Mouse (Mus musculus) ES-E14 (cell line): ENCODE measurements around the gene Rsph1. TPM values are rescaled to one million over a fixed set of nuclear protein-coding genes. Genes with fewer than 3 reads are reported as not detected.

Experiments
- DNase-seq: peaks from one replicate; pipeline ENCODE4 v3.0.0-alpha.2; 2013; ENCODE audit warnings: low read depth, low spot score
- H3K27ac ChIP-seq: 2 replicates; pipeline ENCODE4 v1.5.1; 2012; ENCODE audit warnings: low read depth, mild to moderate bottlenecking, low read length, moderate library complexity, mixed read lengths; ENCODE audit not compliant: poor library complexity, insufficient read depth, severe bottlenecking
- H3K36me3 ChIP-seq: 2 replicates; pipeline ENCODE4 v1.6.1; 2012; ENCODE audit warnings: mild to moderate bottlenecking, low read length, moderate library complexity, mixed read lengths; ENCODE audit not compliant: control insufficient read depth, poor library complexity, insufficient read depth, severe bottlenecking
- H3K4me1 ChIP-seq, 2 experiments: fragments of 150-350 bp in 1 of 2; sonication (generic) in 1 of 2; 2 replicates each; pipeline ENCODE4 v1.6.1; 2012; ENCODE audit warnings: low read length in 2 of 2, mild to moderate bottlenecking in 1 of 2, mixed read lengths in 1 of 2; ENCODE audit not compliant: control insufficient read depth in 2 of 2, insufficient read depth in 2 of 2, poor library complexity in 1 of 2
- H3K4me3 ChIP-seq, 2 experiments: fragments of 150-350 bp in 1 of 2; sonication (generic) in 1 of 2; 2 replicates each; pipeline ENCODE4 v1.5.1; 2012; ENCODE audit warnings: low read length in 2 of 2, low read depth in 1 of 2, mild to moderate bottlenecking in 1 of 2, mixed read lengths in 1 of 2; ENCODE audit not compliant: insufficient read depth in 1 of 2, poor library complexity in 1 of 2, severe bottlenecking in 1 of 2
- H3K9ac ChIP-seq: 2 replicates; pipeline ENCODE4 v1.6.1; 2012; ENCODE audit warnings: low read depth, mild to moderate bottlenecking, low read length, mixed read lengths; ENCODE audit not compliant: poor library complexity, insufficient read depth, severe bottlenecking
- H3K9me3 ChIP-seq: fragments of 150-350 bp; sonication (generic); 2 replicates; pipeline ENCODE4 v1.6.1; 2012; ENCODE audit warnings: low read depth, mild to moderate bottlenecking, low read length; ENCODE audit not compliant: control insufficient read depth, insufficient read depth
- CHD2 ChIP-seq: IDR thresholded peaks from 2 replicates; pipeline ENCODE4 v1.6.1; 2014; ENCODE audit warnings: mild to moderate bottlenecking, low read depth, low read length, inconsistent platforms
- HCFC1 ChIP-seq: IDR thresholded peaks from 2 replicates; pipeline ENCODE4 v1.6.1; 2012; ENCODE audit warnings: low read length, inconsistent platforms, borderline replicate concordance; ENCODE audit not compliant: insufficient read depth
- MAFK ChIP-seq: IDR thresholded peaks from 2 replicates; pipeline ENCODE4 v1.6.1; 2014; ENCODE audit warnings: mild to moderate bottlenecking, low read depth, low read length, inconsistent platforms; ENCODE audit not compliant: insufficient read depth
- ZC3H11A ChIP-seq: IDR thresholded peaks from 2 replicates; pipeline ENCODE4 v1.6.1; 2012; ENCODE audit warnings: low read depth, mild to moderate bottlenecking, inconsistent platforms, low read length, borderline replicate concordance
- ZNF384 ChIP-seq: IDR thresholded peaks from 2 replicates; pipeline ENCODE4 v1.6.1; 2012; ENCODE audit warnings: low read depth, low read length, inconsistent platforms
- in situ Hi-C, 2 experiments: fragments of 600-800 bp; cut with MboI; formaldehyde crosslinking; loops; one replicate each; pipeline ENCODE4 v1.15.1; 2025; ENCODE audit warnings: low sequenced_read_pairs in 2 of 2, inconsistent platforms in 1 of 2; ENCODE audit not compliant: unreplicated experiment in 2 of 2
- total RNA-seq: library from RNA; depleted of rRNA; stranded (reverse); fragments of 300-350 nt; gene quantifications from 2 replicates; pipeline ENCODE4 v1.2.3, GENCODE M21; 2012

Gene Rsph1
- total RNA-seq, 1 experiment, result 1.9 TPM

- Histone ChIP-seq H3K27ac (no peak overlapping the region; the same call in 1 of the 2 replicates), H3K9ac (no peak overlapping the region; the same call in 1 of the 2 replicates)
These were observed 20.3 kb upstream of the Rsph1 start for GRCm38 (mm10) chr17:31297521-31297939.

GRCm38 (mm10) chr17:31295892-31296781 lies 19.0 kb upstream of the Rsph1 start:
- Histone ChIP-seq H3K27ac (peak overlapping the region; percentile 34; the same call in 1 of the 2 replicates), H3K36me3 (no peaks in the 10 kb centered on the region), H3K9me3 (no peaks in the 10 kb centered on the region), H3K9ac (peak overlapping the region; percentile 73), H3K4me3 (peak overlapping the region; percentile 76 to 83), H3K4me1 (peaks cover 7 to 21% of the 10 kb centered on the region in 2 experiments)
- no peak for DNase-seq
- no peak for TF ChIP-seq ZNF384
- TF ChIP-seq MAFK, result no peak
- TF ChIP-seq HCFC1, result peak; percentile 33; the same call in 1 of the 2 replicates
- TF ChIP-seq ZC3H11A, result no peak
- no peak for TF ChIP-seq CHD2
- in situ Hi-C loops, result no loop called here

More at GRCm38 (mm10) chr17:31297521-31297939, 20.3 kb upstream of the Rsph1 start:
- H3K4me3 ChIP-seq, result peak overlapping the region in 1 of 2 experiments; percentile 83; a peak in 3 of 4 replicates
- H3K4me1 ChIP-seq, result peaks cover 8 to 24% of the 10 kb centered on the region in 2 experiments
- no peak for TF ChIP-seq MAFK
- no peaks in the 10 kb centered on the region for H3K9me3 ChIP-seq
- no peak for DNase-seq
- H3K36me3 ChIP-seq, result no peaks in the 10 kb centered on the region
- in situ Hi-C loops, result no loop called here

DNA sequence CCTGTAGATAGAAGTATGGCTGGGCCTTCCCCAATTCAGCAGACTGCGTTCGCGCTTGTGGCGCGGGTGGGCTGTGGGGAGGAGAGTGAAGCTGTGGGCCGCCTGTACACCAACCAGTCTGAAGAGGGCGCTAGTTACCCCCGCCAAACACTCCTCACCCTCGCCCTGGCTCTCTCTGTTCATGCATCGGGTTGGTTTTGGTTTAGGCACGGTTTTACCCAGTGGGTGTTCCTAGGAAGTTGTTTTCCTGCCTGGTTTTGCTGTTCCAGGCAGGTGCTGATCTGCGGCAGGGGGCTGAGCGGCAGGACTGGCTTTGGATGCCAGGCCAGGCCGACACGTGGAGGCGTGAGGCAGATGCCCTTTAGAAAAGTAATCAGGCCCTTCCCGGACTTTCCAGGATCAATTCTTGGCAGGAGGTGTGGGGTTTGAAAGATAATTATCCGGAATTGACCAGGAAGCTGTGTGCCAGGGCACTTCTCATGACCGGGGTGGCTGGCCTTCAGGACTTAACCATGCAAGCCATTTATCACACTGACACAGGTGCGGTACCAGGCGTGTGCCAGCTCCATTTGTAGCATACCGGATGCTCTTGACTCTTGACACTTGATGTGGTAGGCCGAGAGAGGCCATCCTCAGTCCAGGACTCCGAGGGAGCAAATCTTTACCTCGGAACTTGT lies 18.2 kb upstream of the Rsph1 start:
- in situ Hi-C loops, result no loop called here
- H3K9me3 ChIP-seq, result no peaks in the 10 kb centered on the region
- no peak for DNase-seq
- TF ChIP-seq HCFC1, result no peak
- no peak for TF ChIP-seq MAFK
- TF ChIP-seq ZC3H11A, result no peak
- no peak for TF ChIP-seq ZNF384
- TF ChIP-seq CHD2, result no peak
- H3K36me3 ChIP-seq, result no peaks in the 10 kb centered on the region
- H3K27ac ChIP-seq, result peak overlapping the region; percentile 72; the same call in 1 of the 2 replicates
- H3K4me1 ChIP-seq, result peaks cover 7 to 19% of the 10 kb centered on the region in 2 experiments
- peak overlapping the region; percentile 73; the same call in 1 of the 2 replicates for H3K9ac ChIP-seq
- H3K4me3 ChIP-seq, result peak overlapping the region; percentile 76 to 83

DNA sequence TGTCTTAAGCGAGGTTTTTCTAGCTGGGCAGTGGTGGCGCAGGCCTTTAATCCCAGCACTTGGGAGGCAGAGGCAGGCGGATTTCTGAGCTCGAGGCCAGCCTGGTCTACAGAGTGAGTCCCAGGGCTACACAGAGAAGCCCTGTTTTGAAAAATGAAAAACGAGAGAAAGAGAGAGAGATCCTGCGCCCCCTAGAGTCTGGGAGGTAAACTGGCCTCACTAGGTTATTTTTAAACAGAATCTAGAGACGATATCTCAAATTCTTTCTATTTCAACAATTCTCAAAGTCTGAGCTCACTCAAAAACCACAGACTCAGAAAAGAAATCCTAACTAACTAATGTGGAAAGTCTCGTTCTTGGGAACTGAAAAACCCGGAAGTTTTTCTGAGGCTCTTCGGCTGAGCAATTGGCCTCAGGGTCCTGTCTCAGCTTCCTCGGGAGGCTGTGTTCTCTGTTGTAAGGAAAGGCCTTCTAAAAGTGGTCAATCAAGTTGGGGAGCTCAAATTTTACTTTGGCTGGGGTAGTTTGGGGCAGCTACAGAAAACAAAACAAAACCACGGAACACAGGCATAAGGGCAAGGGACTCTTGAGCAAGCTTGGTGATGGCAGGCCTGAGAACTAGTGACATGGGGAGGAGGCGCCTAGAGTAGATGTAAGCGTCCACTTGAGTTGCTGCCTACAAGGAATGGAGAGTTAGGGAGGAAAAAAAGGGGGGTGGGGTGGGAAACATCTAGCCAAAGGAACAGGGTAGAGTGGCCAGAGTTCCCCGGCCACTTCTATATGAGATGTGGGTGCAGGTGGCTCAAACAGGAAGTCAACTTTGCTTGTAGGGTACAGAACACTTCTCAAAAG lies 17.4 kb upstream of the Rsph1 start:
- peaks cover 7 to 17% of the 10 kb centered on the region in 2 experiments for H3K4me1 ChIP-seq
- no peaks in the 10 kb centered on the region for H3K9me3 ChIP-seq
- peak overlapping the region; percentile 41; the same call in 1 of the 2 replicates for H3K9ac ChIP-seq
- TF ChIP-seq CHD2 (no peak), ZNF384 (no peak), ZC3H11A (no peak), HCFC1 (no peak), MAFK (no peak)
- peak overlapping the region; percentile 76 to 83 for H3K4me3 ChIP-seq
- no peak for DNase-seq
- no peaks in the 10 kb centered on the region for H3K36me3 ChIP-seq
- in situ Hi-C loops, result no loop called here
- H3K27ac ChIP-seq, result peak overlapping the region; percentile 72
